Mouse (Mus musculus) stomach, embryonic 15.5 days (tissue): ENCODE measurements around the gene Mc3r. TPM values are rescaled to one million over a fixed set of nuclear protein-coding genes. Genes with fewer than 3 reads are reported as not detected.

Experiments
- ATAC-seq: fragments of 200-750 bp; cut with Nextera tagmentation; 2 replicates; pipeline ENCODE4 v1.8.0; 2017; ENCODE audit warnings: low read depth, moderate number of reproducible peaks, moderate TSS enrichment; ENCODE audit not compliant: insufficient read depth, low FRiP score
- H3K27ac ChIP-seq: fragments of 300-500 bp; sonication (generic); 2 replicates; pipeline ENCODE4 v1.5.1; 2015; ENCODE audit warnings: mild to moderate bottlenecking, inconsistent platforms
- H3K27me3 ChIP-seq: fragments of 300-500 bp; sonication (generic); replicated peaks from 2 replicates; pipeline ENCODE4 v1.6.1; 2015; ENCODE audit warnings: inconsistent platforms
- H3K36me3 ChIP-seq: fragments of 300-500 bp; sonication (generic); 2 replicates; pipeline ENCODE4 v1.6.1; 2015; ENCODE audit warnings: inconsistent platforms
- H3K4me1 ChIP-seq: fragments of 300-500 bp; sonication (generic); 2 replicates; pipeline ENCODE4 v1.6.1; 2015; ENCODE audit warnings: inconsistent platforms
- H3K4me2 ChIP-seq: fragments of 300-500 bp; sonication (generic); 2 replicates; pipeline ENCODE4 v1.6.1; 2015; ENCODE audit warnings: mild to moderate bottlenecking, inconsistent platforms
- H3K4me3 ChIP-seq: fragments of 300-500 bp; sonication (generic); replicated peaks from 2 replicates; pipeline ENCODE4 v1.5.1; 2015; ENCODE audit warnings: inconsistent platforms
- H3K9ac ChIP-seq: fragments of 300-500 bp; sonication (generic); 2 replicates; pipeline ENCODE4 v1.6.1; 2015; ENCODE audit warnings: inconsistent platforms
- H3K9me3 ChIP-seq: fragments of 300-500 bp; sonication (generic); 2 replicates; pipeline ENCODE4 v1.6.1; 2016; ENCODE audit warnings: inconsistent platforms
- WGBS: fragments of 180-500 bp; shearing (Covaris S2); methylation state at CpG from one replicate; pipeline ENCODE4 v1.1.7; 2015; 5-methylcytosine and 5-hydroxymethylcytosine counted together
- polyA plus RNA-seq: library from polyadenylated mRNA; unstranded; fragments of >200 nt; fragmentation: Nextera tagmentation; extraction: Ambion mirVana; gene quantifications from 2 replicates; pipeline ENCODE4 v1.2.1, GENCODE M21; 2015

The Mc3r gene
- polyA plus RNA-seq = not detected in 2 replicates

DNA sequence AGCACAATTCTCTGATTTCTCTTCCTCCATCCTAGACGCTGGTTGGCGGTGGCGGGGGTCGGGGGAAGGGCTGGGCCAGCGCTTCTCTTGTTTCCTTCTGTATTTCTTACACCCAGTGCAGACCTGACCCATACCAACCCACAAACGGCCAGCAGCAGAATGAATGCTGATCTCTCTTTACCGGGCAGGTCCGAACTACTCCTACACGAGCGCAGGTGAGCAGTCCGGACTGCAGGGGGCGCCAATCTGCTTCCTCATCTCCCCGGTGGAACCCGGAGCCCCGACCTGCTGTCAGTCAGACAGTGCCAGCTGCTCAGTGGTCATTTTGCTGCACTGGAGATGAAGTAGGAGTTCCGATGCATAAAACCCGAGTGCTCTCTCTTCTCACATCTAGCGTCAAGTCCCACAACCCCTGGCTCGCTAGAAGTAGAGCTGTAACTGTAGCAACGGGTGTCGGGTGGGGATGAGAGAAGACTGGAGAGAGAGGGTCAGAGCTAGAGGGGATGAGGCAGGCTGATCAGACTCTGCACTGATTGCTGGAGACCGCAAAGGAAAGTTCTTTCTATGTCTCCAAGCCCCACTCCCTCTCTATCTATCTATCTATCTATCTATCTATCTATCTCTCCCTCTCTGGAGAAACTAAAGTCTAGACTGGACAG lies at the start of gene Mc3r:
TSS of gene Mc3r (plus strand) at position 387 of the 659 bp plus-strand sequence.
- ATAC-seq = no peak
- Histone ChIP-seq H3K4me2 (no peak within 1 kb of the TSS), H3K9ac (no peak within 1 kb of the TSS), H3K36me3 (no peaks in the 10 kb centered on the region), H3K4me3 (no peak within 1 kb of the TSS), H3K27ac (no peak within 1 kb of the TSS), H3K9me3 (no peaks in the 10 kb centered on the region), H3K27me3 (peaks cover 13% of the 10 kb centered on the region), H3K4me1 (no peaks in the 10 kb centered on the region)
- WGBS = 9% methylated on average over 22 of the region's 22 CpGs

- 82% methylated on average over 11 of the region's 13 CpGs for WGBS
- H3K36me3 ChIP-seq = no peaks in the 10 kb centered on the region
- no peaks in the 10 kb centered on the region for H3K4me1 ChIP-seq
- no peak overlapping the region for H3K4me3 ChIP-seq
- no peak overlapping the region for H3K27ac ChIP-seq
- no peaks in the 10 kb centered on the region for H3K27me3 ChIP-seq
- ATAC-seq = no peak
- H3K9ac ChIP-seq = no peak overlapping the region
- H3K4me2 ChIP-seq = no peak overlapping the region
- H3K9me3 ChIP-seq = no peaks in the 10 kb centered on the region
These were observed 46.1 kb upstream of the Mc3r start for GRCm38 (mm10) chr2:172201998-172202780.

- Histone ChIP-seq H3K4me3 (no peak overlapping the region), H3K27me3 (no peaks in the 10 kb centered on the region), H3K36me3 (no peaks in the 10 kb centered on the region), H3K27ac (no peak overlapping the region), H3K9ac (no peak overlapping the region), H3K4me2 (no peak overlapping the region), H3K9me3 (no peaks in the 10 kb centered on the region), H3K4me1 (no peaks in the 10 kb centered on the region)
- 9% methylated on average over 11 of the region's 11 CpGs for WGBS
- no peak; the same call in 1 of the 2 replicates for ATAC-seq
These were observed 41.3 kb upstream of the Mc3r start for GRCm38 (mm10) chr2:172207003-172207402.

- no peaks in the 10 kb centered on the region for H3K36me3 ChIP-seq
- no peaks in the 10 kb centered on the region for H3K4me1 ChIP-seq
- no peaks in the 10 kb centered on the region for H3K27me3 ChIP-seq
- 46% methylated on average over 8 of the region's 8 CpGs for whole genome bisulfite sequencing
- no peak overlapping the region for H3K4me2 ChIP-seq
- H3K9ac ChIP-seq = no peak overlapping the region
- H3K4me3 ChIP-seq = no peak overlapping the region
- H3K27ac ChIP-seq = no peak overlapping the region
- ATAC-seq = no peak
- H3K9me3 ChIP-seq = no peaks in the 10 kb centered on the region
These were observed 34.8 kb upstream of the Mc3r start for GRCm38 (mm10) chr2:172213480-172213879.

DNA sequence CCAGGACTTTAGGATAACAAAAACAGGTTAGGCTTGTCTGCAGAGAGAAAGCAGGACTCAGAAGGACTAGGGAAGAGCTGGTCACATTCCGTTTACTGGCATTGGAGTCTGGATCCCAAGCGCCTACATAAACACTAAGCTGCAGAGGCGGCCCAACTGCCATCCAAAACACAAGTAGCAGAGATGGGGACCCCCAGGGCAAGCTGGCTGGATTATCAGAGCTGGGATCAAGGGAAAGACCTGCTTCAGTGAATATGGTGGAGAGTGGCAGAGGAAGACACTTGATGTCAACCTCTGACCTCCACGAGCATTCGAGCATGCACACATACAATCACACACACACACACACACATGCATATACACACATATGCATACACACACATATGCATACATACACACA lies 34.0 kb upstream of the Mc3r start:
- Histone ChIP-seq H3K9me3 (no peaks in the 10 kb centered on the region), H3K9ac (no peak overlapping the region), H3K36me3 (no peaks in the 10 kb centered on the region), H3K4me2 (no peak overlapping the region), H3K4me1 (no peaks in the 10 kb centered on the region), H3K4me3 (no peak overlapping the region), H3K27ac (no peak overlapping the region), H3K27me3 (no peaks in the 10 kb centered on the region)
- ATAC-seq = no peak
- 84% methylated on average over 5 of the region's 5 CpGs for WGBS

GRCm38 (mm10) chr2:172215508-172216162 lies 32.7 kb upstream of the Mc3r start:
- Histone ChIP-seq H3K4me1 (no peaks in the 10 kb centered on the region), H3K27me3 (no peaks in the 10 kb centered on the region), H3K4me3 (no peak overlapping the region), H3K4me2 (no peak overlapping the region), H3K9me3 (no peaks in the 10 kb centered on the region), H3K9ac (no peak overlapping the region), H3K27ac (no peak overlapping the region), H3K36me3 (no peaks in the 10 kb centered on the region)
- 29% methylated on average over 11 of the region's 11 CpGs for WGBS
- ATAC-seq = no peak

DNA sequence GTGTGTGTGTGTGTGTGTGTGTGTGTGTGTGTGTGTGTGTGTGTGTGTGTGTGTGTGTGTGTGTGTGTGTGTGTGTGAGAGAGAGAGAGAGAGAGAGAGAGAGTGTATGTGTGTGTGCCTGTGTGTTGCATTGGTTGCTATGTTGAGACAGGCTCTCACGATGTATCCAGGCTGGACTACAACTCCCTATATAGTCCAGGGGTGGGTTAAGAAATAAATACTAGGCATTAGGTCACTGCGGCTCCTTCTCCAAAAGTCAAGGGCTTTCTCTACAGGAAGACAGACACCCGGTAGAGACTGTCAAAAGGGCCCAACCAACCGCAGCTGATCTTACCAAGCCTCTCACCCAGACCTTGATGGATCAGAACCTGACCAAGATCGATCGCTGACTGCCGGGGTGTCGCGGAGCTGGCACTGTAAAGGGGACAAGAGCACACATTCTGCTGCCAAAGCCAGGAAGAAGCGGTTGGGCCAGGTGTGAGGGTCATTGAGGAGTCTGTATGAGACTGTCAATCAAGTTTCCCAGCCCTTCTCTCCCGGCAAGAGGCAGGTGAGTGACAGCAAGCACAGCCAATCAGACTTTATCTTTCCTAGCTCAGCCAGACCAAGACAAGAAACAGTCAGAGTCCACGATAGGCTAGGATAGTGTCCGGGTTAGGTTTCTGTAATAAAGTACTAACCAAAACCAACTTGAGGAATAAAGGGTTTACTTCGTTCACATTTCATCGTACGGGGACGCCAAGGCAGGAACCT lies 32.0 kb upstream of the Mc3r start:
- no peaks in the 10 kb centered on the region for H3K4me1 ChIP-seq
- 56% methylated on average over 17 of the region's 17 CpGs for WGBS
- no peak overlapping the region for H3K4me3 ChIP-seq
- H3K9ac ChIP-seq = no peak overlapping the region
- H3K9me3 ChIP-seq = no peaks in the 10 kb centered on the region
- H3K4me2 ChIP-seq = no peak overlapping the region
- no peak for ATAC-seq
- H3K27ac ChIP-seq = no peak overlapping the region
- H3K27me3 ChIP-seq = no peaks in the 10 kb centered on the region
- no peaks in the 10 kb centered on the region for H3K36me3 ChIP-seq

DNA sequence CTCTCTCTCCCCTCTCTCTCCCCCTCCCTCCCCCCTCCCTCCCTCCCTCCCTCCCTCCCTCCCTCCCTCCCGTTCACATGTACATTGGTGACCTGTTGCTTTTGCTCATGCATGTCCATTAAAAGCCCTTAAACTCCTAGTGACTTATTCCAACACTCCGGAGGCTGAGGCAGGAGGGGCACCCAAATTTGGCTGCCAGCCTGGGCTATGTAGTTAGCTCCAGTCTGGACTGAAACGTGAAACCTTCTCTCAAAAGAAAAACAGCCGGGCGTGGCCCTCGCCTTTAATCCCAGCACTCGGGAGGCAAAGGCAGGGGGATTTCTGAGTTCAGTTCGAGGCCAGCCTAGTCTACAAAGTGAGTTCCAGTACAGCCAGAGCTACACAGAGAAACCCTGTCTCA lies 30.4 kb upstream of the Mc3r start:
- Histone ChIP-seq H3K9ac (no peak overlapping the region), H3K4me1 (no peaks in the 10 kb centered on the region), H3K27me3 (peaks cover 2% of the 10 kb centered on the region; the same call in 1 of the 2 replicates), H3K4me3 (no peak overlapping the region), H3K36me3 (no peaks in the 10 kb centered on the region), H3K9me3 (no peaks in the 10 kb centered on the region), H3K27ac (no peak overlapping the region), H3K4me2 (no peak overlapping the region)
- 57% methylated on average over 7 of the region's 8 CpGs for WGBS
- ATAC-seq = no peak

GRCm38 (mm10) chr2:172219186-172219585 lies 29.1 kb upstream of the Mc3r start:
- Histone ChIP-seq H3K4me2 (no peak overlapping the region), H3K36me3 (no peaks in the 10 kb centered on the region), H3K9ac (no peak overlapping the region), H3K9me3 (no peaks in the 10 kb centered on the region), H3K4me1 (no peaks in the 10 kb centered on the region), H3K27me3 (peaks cover 2% of the 10 kb centered on the region; the same call in 1 of the 2 replicates), H3K4me3 (no peak overlapping the region), H3K27ac (no peak overlapping the region)
- 66% methylated on average over 5 of the region's 5 CpGs for WGBS
- no peak for ATAC-seq

GRCm38 (mm10) chr2:172221656-172222393 lies 26.5 kb upstream of the Mc3r start:
- WGBS = 11% methylated on average over 16 of the region's 16 CpGs

DNA sequence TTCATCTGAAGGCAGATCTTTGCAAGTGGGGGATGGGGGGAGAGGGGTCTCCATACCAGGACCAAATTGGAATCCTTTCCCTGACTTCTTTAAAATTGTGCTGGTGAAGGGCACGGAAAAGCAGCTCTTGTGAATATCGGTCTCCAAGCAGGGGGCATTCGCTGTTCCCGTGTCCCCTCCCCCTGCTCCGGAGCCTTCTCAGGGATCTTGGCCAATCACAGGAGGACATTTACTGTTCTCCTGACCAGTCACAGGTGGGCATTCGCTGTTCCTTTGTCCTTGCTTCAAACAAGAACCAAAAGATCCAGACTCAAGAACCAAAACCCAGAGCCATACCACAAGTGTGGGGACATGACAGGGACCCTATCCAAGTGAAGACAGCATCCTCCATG lies 25.9 kb upstream of the Mc3r start:
- ATAC-seq = no peak
- H3K27ac ChIP-seq = no peak overlapping the region
- H3K4me2 ChIP-seq = no peak overlapping the region
- no peaks in the 10 kb centered on the region for H3K4me1 ChIP-seq
- WGBS = 14% methylated on average over 6 of the region's 6 CpGs
- peaks cover 2% of the 10 kb centered on the region; the same call in 1 of the 2 replicates for H3K27me3 ChIP-seq
- H3K9me3 ChIP-seq = no peaks in the 10 kb centered on the region
- no peak overlapping the region for H3K4me3 ChIP-seq
- H3K36me3 ChIP-seq = no peaks in the 10 kb centered on the region
- H3K9ac ChIP-seq = no peak overlapping the region

More at GRCm38 (mm10) chr2:172221656-172222393, 26.5 kb upstream of the Mc3r start:
- H3K4me2 ChIP-seq = no peak overlapping the region
- H3K4me1 ChIP-seq = no peaks in the 10 kb centered on the region
- no peaks in the 10 kb centered on the region for H3K9me3 ChIP-seq
- ATAC-seq = no peak
- H3K36me3 ChIP-seq = no peaks in the 10 kb centered on the region
- no peak overlapping the region for H3K4me3 ChIP-seq
- H3K27ac ChIP-seq = no peak overlapping the region
- peaks cover 2% of the 10 kb centered on the region; the same call in 1 of the 2 replicates for H3K27me3 ChIP-seq
- H3K9ac ChIP-seq = no peak overlapping the region
